Mouse (Mus musculus) layer of hippocampus, adult 8-10 months (tissue): Measurements from ENCODE around the gene Fam222b. TPM values are rescaled to one million over a fixed set of nuclear protein-coding genes. Genes with fewer than 3 reads are reported as not detected.

ENCODE experiments used
- DNase-seq, 2 experiments: peaks; one replicate each; pipeline ENCODE4 v3.0.0; 2022; ENCODE audit warnings: low spot score in 2 of 2
- microRNA-seq, 2 experiments: library from miRNA; unstranded; fragments of <30 nt; microRNA quantifications; one replicate each; pipeline ENCODE4 v1.2.0; 2022
- total RNA-seq, 4 experiments: library from RNA; stranded (reverse); gene quantifications; 2 replicates each; pipeline ENCODE4 v1.2.4; 2022

Gene Fam222b
- total RNA-seq, 4 experiments from 2014 or later = 27.4 to 30.0 (median 28.1) TPM

DNA sequence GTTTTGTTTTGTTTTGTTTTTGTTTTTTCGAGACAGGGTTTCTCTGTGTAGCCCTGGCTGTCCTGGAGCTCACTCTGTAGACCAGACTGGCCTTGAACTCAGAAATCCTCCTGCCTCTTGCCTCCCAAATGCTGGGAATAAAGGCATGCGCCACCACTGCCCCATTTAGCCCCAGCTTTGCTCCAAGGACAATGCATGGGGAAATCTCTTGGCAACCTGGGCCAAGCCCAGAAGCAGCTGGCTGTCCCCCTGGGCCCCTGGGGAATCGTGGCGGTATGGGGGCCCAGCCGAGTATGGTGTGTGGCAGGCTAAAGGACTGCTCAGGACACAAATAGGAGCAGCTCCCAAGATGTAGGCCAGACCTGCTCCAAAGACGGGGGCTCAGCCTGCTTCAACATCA, 109.8 kb downstream of the Fam222b start:
- no peak for DNase-seq

GRCm38 (mm10) chr11:78205361-78206206, 111.1 kb downstream of the Fam222b start:
- no peak for DNase-seq

Small RNA genes lying within 50 kb of the gene (microRNA-seq; reads per million reads assigned to microRNA genes)
- gene Mir144 = 6.7 to 18.9 reads per million in 2 experiments
- 0 reads per million in 2 experiments for gene Mir451a
- 0 reads per million in 2 experiments for gene Mir451b
- gene Mir7653 = 0 to 0.96 reads per million in 2 experiments

Other genes with a start within 250 kb of the Fam222b start
- gene Pipox, start 200.6 kb upstream of the Fam222b start, total RNA-seq = 1 to 10 TPM; 1.8 to 3.4 (median 2.4) TPM
- 100 to 1,000 TPM; 139 to 164 (median 153) TPM for gene Sez6, start 163.9 kb upstream of the Fam222b start, total RNA-seq
- 10 to 100 TPM; 56.1 to 64.4 (median 61.1) TPM for gene Phf12, start 111.9 kb upstream of the Fam222b start, total RNA-seq
- gene Dhrs13, start 62.4 kb upstream of the Fam222b start, total RNA-seq = 1 to 10 TPM; 4.0 to 5.2 (median 4.8) TPM
- 10 to 100 TPM; 75.9 to 79.8 (median 76.1) TPM for gene Flot2, start 56.7 kb upstream of the Fam222b start, total RNA-seq
- 10 to 100 TPM; 15.8 to 21.7 (median 21.2) TPM for gene Eral1, start 14.3 kb upstream of the Fam222b start, total RNA-seq
- gene Traf4, start 70.9 kb downstream of the Fam222b start, total RNA-seq = 10 to 100 TPM in 3 of 4 experiments, 1 to 10 TPM in 1; 9.2 to 11.1 (median 10.4) TPM
- 1 to 10 TPM; 3.0 to 3.5 (median 3.3) TPM for gene Nek8, start 82.0 kb downstream of the Fam222b start, total RNA-seq
- gene Tlcd1, start 82.1 kb downstream of the Fam222b start, total RNA-seq = 10 to 100 TPM; 16.6 to 24.8 (median 23.8) TPM
- 100 to 1,000 TPM; 606 to 878 (median 722) TPM for gene Rpl23a, start 88.9 kb downstream of the Fam222b start, total RNA-seq
- 10 to 100 TPM; 28.2 to 39.4 (median 36.4) TPM for gene Rab34, start 93.8 kb downstream of the Fam222b start, total RNA-seq
- gene Proca1, start 98.7 kb downstream of the Fam222b start, total RNA-seq = 1 to 10 TPM; 3.9 to 5.9 (median 4.9) TPM
- 10 to 100 TPM; 61.6 to 67.7 (median 62.3) TPM for gene Sdf2, start 151.1 kb downstream of the Fam222b start, total RNA-seq
- gene Supt6, start 151.3 kb downstream of the Fam222b start, total RNA-seq = 100 to 1,000 TPM; 124 to 126 (median 125) TPM
- gene 2610507B11Rik, start 167.1 kb downstream of the Fam222b start, total RNA-seq = 100 to 1,000 TPM; 181 to 208 (median 193) TPM
- 10 to 100 TPM in 1 of 4 experiments, 1 to 10 TPM in 3; 4.3 to 11.8 (median 7.3) TPM for gene BC030499, start 196.2 kb downstream of the Fam222b start, total RNA-seq
- 1 to 10 TPM; 5.8 to 9.4 (median 7.1) TPM for gene Spag5, start 206.9 kb downstream of the Fam222b start, total RNA-seq
- 1,000 to 10,000 TPM in 1 of 4 experiments, 100 to 1,000 TPM in 3; 734 to 1,027 (median 804) TPM for gene Aldoc, start 228.3 kb downstream of the Fam222b start, total RNA-seq
- 10 to 100 TPM; 58.9 to 64.6 (median 62.2) TPM for gene Pigs, start 233.8 kb downstream of the Fam222b start, total RNA-seq
- 10 to 100 TPM; 30.9 to 37.3 (median 34.9) TPM for gene Unc119, start 248.8 kb downstream of the Fam222b start, total RNA-seq